Mouse (Mus musculus) heart, embryonic 15.5 days (tissue): ENCODE measurements at regions not wholly inside any gene's neighbourhood (a gene's known extent, or its start where the extent isn't known, plus 50 kb on each side); places are given as distances from the start of the nearest gene placed in this dataset.

Experiments used
- ATAC-seq: fragments of 200-750 bp; cut with Nextera tagmentation; replicated peaks from 2 replicates; pipeline ENCODE4 v1.8.0; 2017; ENCODE audit warnings: low read depth, moderate TSS enrichment; ENCODE audit not compliant: insufficient number of reproducible peaks, insufficient read depth, low FRiP score
- H3K27ac ChIP-seq: fragments of 300-500 bp; sonication (generic); 2 replicates; pipeline ENCODE4 v1.5.1; 2015; ENCODE audit warnings: mild to moderate bottlenecking, inconsistent platforms
- H3K27me3 ChIP-seq: fragments of 300-500 bp; sonication (generic); 2 replicates; pipeline ENCODE4 v1.6.1; 2015; ENCODE audit warnings: inconsistent platforms
- H3K36me3 ChIP-seq: fragments of 300-500 bp; sonication (generic); 2 replicates; pipeline ENCODE4 v1.6.1; 2015; ENCODE audit warnings: mild to moderate bottlenecking, inconsistent platforms
- H3K4me1 ChIP-seq: fragments of 300-500 bp; sonication (generic); replicated peaks from 2 replicates; pipeline ENCODE4 v1.6.1; 2015; ENCODE audit warnings: inconsistent platforms
- H3K4me2 ChIP-seq: fragments of 300-500 bp; sonication (generic); 2 replicates; pipeline ENCODE4 v1.6.1; 2015; ENCODE audit warnings: inconsistent platforms, mild to moderate bottlenecking, moderate library complexity
- H3K4me3 ChIP-seq: fragments of 300-500 bp; sonication (generic); 2 replicates; pipeline ENCODE4 v1.5.1; 2015; ENCODE audit warnings: mild to moderate bottlenecking, inconsistent platforms
- H3K9ac ChIP-seq: fragments of 300-500 bp; sonication (generic); 2 replicates; pipeline ENCODE4 v1.6.1; 2015; ENCODE audit warnings: mild to moderate bottlenecking, inconsistent platforms
- H3K9me3 ChIP-seq: fragments of 300-500 bp; sonication (generic); replicated peaks from 2 replicates; pipeline ENCODE4 v1.6.1; 2016; ENCODE audit warnings: inconsistent platforms
- WGBS: fragments of 180-500 bp; shearing (Covaris S2); methylation state at CpG from one replicate; pipeline ENCODE4 v1.1.7; 2015; ENCODE audit warnings: mixed read lengths; 5-methylcytosine and 5-hydroxymethylcytosine counted together

DNA sequence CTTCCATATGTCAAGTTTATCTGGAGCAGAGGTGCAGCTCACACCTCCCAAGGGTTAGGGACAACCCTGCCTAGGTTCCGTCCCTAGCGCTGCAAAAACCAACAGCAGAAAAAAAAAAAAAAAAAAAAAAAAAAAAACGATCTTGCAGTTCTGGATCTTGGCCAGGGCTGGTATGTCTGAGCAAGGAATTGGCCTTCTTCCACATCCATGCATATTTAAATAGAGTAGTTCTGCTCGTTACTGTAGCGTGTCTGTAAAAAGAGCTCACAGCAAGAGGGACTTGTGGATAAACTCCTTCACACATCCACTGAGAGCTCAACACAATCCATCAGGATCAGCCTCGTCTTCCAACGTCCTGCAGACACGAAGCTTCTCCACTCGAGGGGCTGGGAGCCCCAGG lies 639.4 kb upstream of the Adam5 start:
- Histone ChIP-seq H3K27me3 (0 out of 2 replicates have a peak, but pooled peaks cover 3% of the 10 kb centered on the region), H3K9ac (no peak overlapping the region), H3K4me2 (peak overlapping the region; percentile 21; the same call in 1 of the 2 replicates), H3K4me1 (peaks cover 20% of the 10 kb centered on the region), H3K27ac (peak overlapping the region; percentile 35; the same call in 1 of the 2 replicates), H3K4me3 (no peak overlapping the region), H3K9me3 (no peaks in the 10 kb centered on the region), H3K36me3 (no peaks in the 10 kb centered on the region)
- 17% methylated on average over 9 of the region's 9 CpGs for WGBS
- ATAC-seq: no peak

GRCm38 (mm10) chr8:25462492-25462891 lies 638.3 kb upstream of the Adam5 start:
- H3K27ac ChIP-seq: no peak overlapping the region
- no peaks in the 10 kb centered on the region for H3K9me3 ChIP-seq
- H3K9ac ChIP-seq: no peak overlapping the region
- no peaks in the 10 kb centered on the region for H3K36me3 ChIP-seq
- WGBS: 66% methylated on average over 4 of the region's 4 CpGs
- H3K4me2 ChIP-seq: no peak overlapping the region
- H3K4me1 ChIP-seq: peaks cover 20% of the 10 kb centered on the region
- 0 out of 2 replicates have a peak, but pooled peaks cover 3% of the 10 kb centered on the region for H3K27me3 ChIP-seq
- no peak overlapping the region for H3K4me3 ChIP-seq
- no peak for ATAC-seq

- no peak overlapping the region for H3K4me2 ChIP-seq
- H3K4me1 ChIP-seq: no peaks in the 10 kb centered on the region
- no peak overlapping the region for H3K27ac ChIP-seq
- H3K9ac ChIP-seq: no peak overlapping the region
- no peaks in the 10 kb centered on the region for H3K27me3 ChIP-seq
- H3K36me3 ChIP-seq: no peaks in the 10 kb centered on the region
- H3K9me3 ChIP-seq: no peaks in the 10 kb centered on the region
- no peak overlapping the region for H3K4me3 ChIP-seq
- WGBS: 61% methylated on average over 6 of the region's 6 CpGs
- ATAC-seq: no peak
These were observed 631.5 kb upstream of the Adam5 start for GRCm38 (mm10) chr8:25455644-25456043.

- no peak overlapping the region for H3K9ac ChIP-seq
- H3K4me2 ChIP-seq: no peak overlapping the region
- no peaks in the 10 kb centered on the region for H3K36me3 ChIP-seq
- no peak for ATAC-seq
- WGBS: 84% methylated on average over 1 of the region's 1 CpGs
- H3K27ac ChIP-seq: no peak overlapping the region
- no peaks in the 10 kb centered on the region for H3K9me3 ChIP-seq
- no peak overlapping the region for H3K4me3 ChIP-seq
- H3K4me1 ChIP-seq: no peaks in the 10 kb centered on the region
- H3K27me3 ChIP-seq: no peaks in the 10 kb centered on the region
These were observed 630.8 kb upstream of the Adam5 start for GRCm38 (mm10) chr8:25454972-25455371.

DNA sequence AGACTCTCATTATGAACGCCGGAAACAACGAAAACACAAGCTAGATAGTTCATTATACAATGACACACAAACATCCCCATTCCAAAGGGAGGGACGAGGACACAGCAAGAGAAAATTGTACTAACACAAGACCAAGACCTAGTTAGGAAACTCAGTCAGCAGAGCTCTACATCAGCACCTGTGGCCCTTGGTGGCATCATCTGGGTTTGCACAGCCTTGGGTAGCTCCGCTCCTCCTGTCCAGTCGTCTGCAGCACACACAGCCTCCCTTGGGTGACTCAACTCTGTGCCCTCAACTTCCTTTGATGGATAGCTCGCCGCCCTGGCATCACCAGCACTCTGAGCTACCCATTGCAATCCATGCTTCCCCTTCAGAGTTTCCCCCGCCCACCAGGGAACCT lies 629.7 kb upstream of the Adam5 start:
- no peak for ATAC-seq
- WGBS: 85% methylated on average over 9 of the region's 9 CpGs
- H3K36me3 ChIP-seq: no peaks in the 10 kb centered on the region

DNA sequence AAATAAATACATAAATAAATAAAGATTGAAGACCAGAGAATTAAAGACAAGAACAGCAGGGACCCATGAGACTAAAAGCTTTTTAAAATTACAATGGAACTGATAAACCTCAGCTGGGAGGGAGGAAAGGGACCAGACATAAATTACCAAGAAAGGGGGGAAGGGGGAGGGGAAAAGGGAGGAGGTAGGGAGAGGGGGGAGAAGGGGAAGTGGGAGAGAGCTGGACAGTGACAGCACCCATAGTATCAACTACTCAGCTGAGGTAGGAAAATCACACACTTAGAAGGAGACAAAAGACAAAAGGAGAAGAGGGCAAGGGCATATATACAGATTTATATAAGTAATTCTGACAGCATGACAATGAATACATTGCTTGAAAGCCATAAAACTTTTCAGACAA lies 626.4 kb upstream of the Adam5 start:
- H3K27ac ChIP-seq: no peak overlapping the region

More for the DNA sequence above, 629.7 kb upstream of the Adam5 start:
- Histone ChIP-seq H3K4me1 (no peaks in the 10 kb centered on the region), H3K27me3 (no peaks in the 10 kb centered on the region), H3K27ac (no peak overlapping the region), H3K9ac (no peak overlapping the region), H3K9me3 (no peaks in the 10 kb centered on the region), H3K4me2 (no peak overlapping the region), H3K4me3 (no peak overlapping the region)

GRCm38 (mm10) chr8:25449590-25449989 lies 625.4 kb upstream of the Adam5 start:
- H3K9me3 ChIP-seq: no peaks in the 10 kb centered on the region
- no peak overlapping the region for H3K27ac ChIP-seq
- no peak overlapping the region for H3K4me3 ChIP-seq
- no peaks in the 10 kb centered on the region for H3K27me3 ChIP-seq
- H3K9ac ChIP-seq: no peak overlapping the region
- ATAC-seq: no peak
- H3K36me3 ChIP-seq: no peaks in the 10 kb centered on the region
- 71% methylated on average over 4 of the region's 4 CpGs for WGBS
- H3K4me1 ChIP-seq: no peaks in the 10 kb centered on the region
- H3K4me2 ChIP-seq: no peak overlapping the region

More for the DNA sequence above, 626.4 kb upstream of the Adam5 start:
- Histone ChIP-seq H3K9me3 (no peaks in the 10 kb centered on the region), H3K4me1 (no peaks in the 10 kb centered on the region), H3K27me3 (no peaks in the 10 kb centered on the region), H3K4me2 (no peak overlapping the region), H3K36me3 (no peaks in the 10 kb centered on the region), H3K4me3 (no peak overlapping the region), H3K9ac (no peak overlapping the region)
- no peak for ATAC-seq

- ATAC-seq: no peak
- Histone ChIP-seq H3K27ac (no peak overlapping the region), H3K36me3 (no peaks in the 10 kb centered on the region), H3K4me1 (no peaks in the 10 kb centered on the region), H3K4me3 (no peak overlapping the region), H3K4me2 (no peak overlapping the region), H3K27me3 (no peaks in the 10 kb centered on the region), H3K9me3 (no peaks in the 10 kb centered on the region), H3K9ac (no peak overlapping the region)
- 76% methylated on average over 4 of the region's 4 CpGs for WGBS
These were observed 623.7 kb upstream of the Adam5 start for GRCm38 (mm10) chr8:25447900-25448299.

DNA sequence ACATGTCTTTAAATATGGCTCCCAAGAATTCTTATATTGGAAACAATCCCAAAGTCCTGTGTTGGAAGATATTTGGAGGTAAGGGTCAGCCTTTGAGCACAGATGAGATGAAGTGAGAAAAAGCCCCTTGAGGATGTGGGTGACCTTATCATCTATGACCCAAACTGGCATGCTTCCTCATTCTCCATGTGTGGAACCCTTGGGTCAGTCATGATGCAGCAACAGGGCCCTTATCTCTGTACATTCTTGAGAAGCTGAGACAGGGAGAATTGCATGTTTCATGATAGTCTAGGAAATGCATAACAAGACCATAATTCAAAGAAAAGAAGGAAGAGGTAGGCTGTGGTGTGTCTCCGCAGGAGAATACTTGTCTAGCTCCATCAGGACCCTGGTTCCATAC lies 621.8 kb upstream of the Adam5 start:
- no peaks in the 10 kb centered on the region for H3K4me1 ChIP-seq
- no peak overlapping the region for H3K4me2 ChIP-seq
- 77% methylated on average over 1 of the region's 1 CpGs for WGBS
- no peaks in the 10 kb centered on the region for H3K9me3 ChIP-seq
- no peak overlapping the region for H3K4me3 ChIP-seq
- no peak overlapping the region for H3K9ac ChIP-seq
- no peak for ATAC-seq
- no peaks in the 10 kb centered on the region for H3K36me3 ChIP-seq
- H3K27me3 ChIP-seq: no peaks in the 10 kb centered on the region
- no peak overlapping the region for H3K27ac ChIP-seq

GRCm38 (mm10) chr8:25445054-25445453 lies 620.9 kb upstream of the Adam5 start:
- H3K4me3 ChIP-seq: no peak overlapping the region
- no peaks in the 10 kb centered on the region for H3K36me3 ChIP-seq
- no peak overlapping the region for H3K4me2 ChIP-seq
- no peaks in the 10 kb centered on the region for H3K27me3 ChIP-seq
- WGBS: 23% methylated on average over 5 of the region's 5 CpGs
- no peaks in the 10 kb centered on the region for H3K9me3 ChIP-seq
- peaks cover 7% of the 10 kb centered on the region for H3K4me1 ChIP-seq
- H3K27ac ChIP-seq: no peak overlapping the region
- no peak overlapping the region for H3K9ac ChIP-seq
- 0 out of 2 replicates have a peak, but pooled peaks have one; percentile 39 for ATAC-seq

- Histone ChIP-seq H3K9ac (no peak overlapping the region), H3K36me3 (no peaks in the 10 kb centered on the region), H3K27ac (no peak overlapping the region), H3K4me1 (peaks cover 10% of the 10 kb centered on the region), H3K9me3 (no peaks in the 10 kb centered on the region), H3K4me3 (no peak overlapping the region), H3K27me3 (no peaks in the 10 kb centered on the region), H3K4me2 (no peak overlapping the region)
- ATAC-seq: no peak
- 65% methylated on average over 5 of the region's 5 CpGs for WGBS
These were observed 619.4 kb upstream of the Adam5 start for GRCm38 (mm10) chr8:25443552-25443951.

DNA sequence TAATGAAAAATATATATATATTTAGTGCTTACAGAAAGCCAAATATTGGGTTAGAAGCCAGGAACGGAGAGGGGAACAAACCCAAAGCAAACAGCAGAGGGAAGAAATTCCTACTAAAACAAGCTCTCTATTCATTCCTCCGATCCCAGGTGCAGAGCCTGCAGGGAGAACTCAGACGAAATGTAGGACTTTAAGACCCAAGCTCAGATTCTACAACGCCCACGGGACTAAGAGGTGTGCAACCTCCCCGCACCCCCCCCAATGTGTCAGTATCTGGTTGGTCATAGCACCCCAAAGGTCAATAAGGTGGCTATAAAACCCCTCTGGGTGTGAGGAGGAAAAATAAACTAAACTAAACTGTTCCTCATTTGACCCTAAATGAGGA lies 616.9 kb upstream of the Adam5 start:
- Histone ChIP-seq H3K27ac (no peak overlapping the region), H3K4me3 (no peak overlapping the region), H3K36me3 (no peaks in the 10 kb centered on the region), H3K9ac (no peak overlapping the region), H3K4me2 (peak overlapping the region; percentile 41), H3K9me3 (no peaks in the 10 kb centered on the region), H3K4me1 (peaks cover 10% of the 10 kb centered on the region), H3K27me3 (no peaks in the 10 kb centered on the region)
- no peak for ATAC-seq
- 44% methylated on average over 6 of the region's 6 CpGs for WGBS
